Mouse (Mus musculus) erythroblast, embryonic 14.5 days (primary cell): ENCODE measurements around the gene Vmn2r9.
"Not testable (repeated sequence)": the region's sequence is repeated elsewhere in the genome, so short reads cannot be mapped to it uniquely, and the experiment has no call there.

Source experiments
- GATA1 ChIP-seq: IDR thresholded peaks from 2 replicates; pipeline ENCODE4 v1.6.1; 2012; ENCODE audit warnings: low read length, inconsistent platforms, mixed read lengths
- TAL1 ChIP-seq: IDR thresholded peaks from 3 replicates; pipeline ENCODE4 v1.6.1; 2012; ENCODE audit warnings: low read length, inconsistent platforms, mixed read lengths

DNA sequence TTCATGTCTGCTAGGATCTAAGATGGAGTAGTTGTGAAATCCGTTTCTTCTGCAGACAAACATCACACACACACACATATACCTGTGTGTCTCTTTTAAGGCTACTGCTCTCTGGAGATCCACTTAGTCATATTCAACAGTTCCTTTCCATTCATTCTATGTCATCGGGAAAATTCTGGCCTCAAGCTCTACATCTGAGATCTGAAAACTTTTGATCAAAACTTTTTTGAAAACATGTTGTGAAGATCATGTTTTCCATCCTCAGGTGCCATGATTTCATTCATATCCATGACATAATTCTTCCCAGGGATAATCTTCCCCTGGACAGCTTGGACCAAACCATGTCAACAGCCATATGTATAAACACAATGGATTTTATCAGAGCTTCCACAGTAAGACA lies 43.7 kb downstream of the Vmn2r9 start, which contains the start of gene Vmn2r8:
- TF ChIP-seq GATA1, TAL1: not testable (repeated sequence)
